Mouse (Mus musculus) neural tube, embryonic 14.5 days (tissue): ENCODE data around the gene Itga9. TPM values are rescaled to one million over a fixed set of nuclear protein-coding genes. Genes with fewer than 3 reads are reported as not detected.

ENCODE experiments used
- ATAC-seq: fragments of 200-750 bp; cut with Nextera tagmentation; 2 replicates; pipeline ENCODE4 v1.8.0; 2017; ENCODE audit warnings: low read depth, mild to moderate bottlenecking, moderate TSS enrichment, moderate library complexity
- H3K27ac ChIP-seq: fragments of 300-500 bp; sonication (generic); 2 replicates; pipeline ENCODE4 v1.5.1; 2014; ENCODE audit warnings: low read depth, mild to moderate bottlenecking, control low read depth, low read length, moderate library complexity, mixed read lengths
- H3K27me3 ChIP-seq: fragments of 300-500 bp; sonication (generic); 2 replicates; pipeline ENCODE4 v1.6.1; 2014; ENCODE audit warnings: low read length; ENCODE audit not compliant: control insufficient read depth, insufficient read depth
- H3K36me3 ChIP-seq: fragments of 300-500 bp; sonication (generic); 2 replicates; pipeline ENCODE4 v1.6.1; 2014; ENCODE audit warnings: low read length, mixed read lengths; ENCODE audit not compliant: control insufficient read depth, insufficient read depth
- H3K4me1 ChIP-seq: fragments of 300-500 bp; sonication (generic); 2 replicates; pipeline ENCODE4 v1.6.1; 2014; ENCODE audit warnings: low read length; ENCODE audit not compliant: control insufficient read depth, insufficient read depth
- H3K4me2 ChIP-seq: fragments of 300-500 bp; sonication (generic); 2 replicates; pipeline ENCODE4 v1.6.1; 2014; ENCODE audit warnings: mild to moderate bottlenecking, low read depth, low read length, control low read depth
- H3K4me3 ChIP-seq: fragments of 300-500 bp; sonication (generic); 2 replicates; pipeline ENCODE4 v1.5.1; 2014; ENCODE audit warnings: low read depth, low read length, control low read depth, mixed read lengths
- H3K9ac ChIP-seq: fragments of 300-500 bp; sonication (generic); replicated peaks from 2 replicates; pipeline ENCODE4 v1.6.1; 2014; ENCODE audit warnings: low read depth, mild to moderate bottlenecking, control low read depth, low read length, mixed read lengths
- H3K9me3 ChIP-seq: fragments of 300-500 bp; sonication (generic); 2 replicates; pipeline ENCODE4 v1.6.1; 2016; ENCODE audit warnings: low read length; ENCODE audit not compliant: control insufficient read depth
- WGBS: fragments of 180-500 bp; shearing (Covaris S2); extraction: QIAGEN DNeasy Blood & Tissue Kit; methylation state at CpG from one replicate; pipeline ENCODE4 v1.1.7; 2014; 5-methylcytosine and 5-hydroxymethylcytosine counted together
- polyA plus RNA-seq: library from polyadenylated mRNA; unstranded; fragments of >200 nt; fragmentation: Nextera tagmentation; extraction: Ambion mirVana; gene quantifications from 2 replicates; pipeline ENCODE4 v1.2.1, GENCODE M21; 2014

Gene Itga9
- polyA plus RNA-seq, 1 experiment from 2014 or later, result 1.7 TPM

- no peak overlapping the region for H3K4me3 ChIP-seq
- H3K27ac ChIP-seq, result no peak overlapping the region
- H3K4me2 ChIP-seq, result no peak overlapping the region
- ATAC-seq, result no peak
- 83% methylated on average over 5 of the region's 5 CpGs for WGBS
- no peak overlapping the region for H3K9ac ChIP-seq
- no peaks in the 10 kb centered on the region for H3K9me3 ChIP-seq
- no peaks in the 10 kb centered on the region for H3K27me3 ChIP-seq
- no peaks in the 10 kb centered on the region for H3K4me1 ChIP-seq
- H3K36me3 ChIP-seq, result no peaks in the 10 kb centered on the region
These were observed 122.5 kb downstream of the Itga9 start for GRCm38 (mm10) chr9:118728987-118729386.

- no peak overlapping the region for H3K27ac ChIP-seq
- H3K36me3 ChIP-seq, result no peaks in the 10 kb centered on the region
- H3K9ac ChIP-seq, result no peak overlapping the region
- no peak overlapping the region for H3K4me2 ChIP-seq
- no peaks in the 10 kb centered on the region for H3K27me3 ChIP-seq
- WGBS, result 77% methylated on average over 8 of the region's 8 CpGs
- no peak for ATAC-seq
- no peaks in the 10 kb centered on the region for H3K4me1 ChIP-seq
- H3K9me3 ChIP-seq, result no peaks in the 10 kb centered on the region
- no peak overlapping the region for H3K4me3 ChIP-seq
These were observed 123.7 kb downstream of the Itga9 start for GRCm38 (mm10) chr9:118730172-118730571.

- Histone ChIP-seq H3K27ac (no peak overlapping the region), H3K4me1 (no peaks in the 10 kb centered on the region), H3K4me2 (no peak overlapping the region), H3K9ac (no peak overlapping the region), H3K36me3 (no peaks in the 10 kb centered on the region), H3K27me3 (no peaks in the 10 kb centered on the region), H3K9me3 (no peaks in the 10 kb centered on the region), H3K4me3 (no peak overlapping the region)
- 48% methylated on average over 5 of the region's 5 CpGs for WGBS
- no peak for ATAC-seq
These were observed 124.4 kb downstream of the Itga9 start for GRCm38 (mm10) chr9:118730871-118731390.

- 80% methylated on average over 6 of the region's 6 CpGs for WGBS
- H3K27me3 ChIP-seq, result no peaks in the 10 kb centered on the region
These were observed 125.2 kb downstream of the Itga9 start for GRCm38 (mm10) chr9:118731650-118732049.

GRCm38 (mm10) chr9:118733601-118734000, 127.1 kb downstream of the Itga9 start:
- Histone ChIP-seq H3K36me3 (no peaks in the 10 kb centered on the region), H3K9me3 (no peaks in the 10 kb centered on the region), H3K4me3 (no peak overlapping the region), H3K4me1 (no peaks in the 10 kb centered on the region), H3K9ac (no peak overlapping the region), H3K4me2 (no peak overlapping the region), H3K27me3 (no peaks in the 10 kb centered on the region), H3K27ac (no peak overlapping the region)
- ATAC-seq, result no peak
- WGBS, result 93% methylated on average over 3 of the region's 3 CpGs

More at GRCm38 (mm10) chr9:118731650-118732049, 125.2 kb downstream of the Itga9 start:
- Histone ChIP-seq H3K4me2 (no peak overlapping the region), H3K36me3 (no peaks in the 10 kb centered on the region), H3K4me3 (no peak overlapping the region), H3K9me3 (no peaks in the 10 kb centered on the region), H3K9ac (no peak overlapping the region), H3K27ac (no peak overlapping the region), H3K4me1 (no peaks in the 10 kb centered on the region)
- ATAC-seq, result no peak

GRCm38 (mm10) chr9:118737124-118737523, 130.6 kb downstream of the Itga9 start:
- Histone ChIP-seq H3K4me3 (no peak overlapping the region), H3K9me3 (no peaks in the 10 kb centered on the region), H3K9ac (no peak overlapping the region), H3K36me3 (no peaks in the 10 kb centered on the region), H3K27me3 (no peaks in the 10 kb centered on the region), H3K4me2 (no peak overlapping the region), H3K27ac (no peak overlapping the region), H3K4me1 (no peaks in the 10 kb centered on the region)
- 91% methylated on average over 2 of the region's 2 CpGs for WGBS
- ATAC-seq, result no peak

- no peak overlapping the region for H3K4me3 ChIP-seq
- H3K27me3 ChIP-seq, result no peaks in the 10 kb centered on the region
- H3K36me3 ChIP-seq, result no peaks in the 10 kb centered on the region
- H3K27ac ChIP-seq, result no peak overlapping the region
- no peak overlapping the region for H3K4me2 ChIP-seq
- no peak overlapping the region for H3K9ac ChIP-seq
- H3K9me3 ChIP-seq, result no peaks in the 10 kb centered on the region
- 66% methylated on average over 9 of the region's 9 CpGs for WGBS
- no peak for ATAC-seq
- H3K4me1 ChIP-seq, result no peaks in the 10 kb centered on the region
These were observed 131.2 kb downstream of the Itga9 start for GRCm38 (mm10) chr9:118737601-118738137.

GRCm38 (mm10) chr9:118738311-118738710, 131.8 kb downstream of the Itga9 start:
- Histone ChIP-seq H3K4me2 (no peak overlapping the region), H3K9ac (no peak overlapping the region), H3K4me1 (no peaks in the 10 kb centered on the region), H3K27me3 (no peaks in the 10 kb centered on the region), H3K4me3 (no peak overlapping the region), H3K36me3 (no peaks in the 10 kb centered on the region), H3K27ac (no peak overlapping the region), H3K9me3 (no peaks in the 10 kb centered on the region)
- WGBS, result 80% methylated on average over 5 of the region's 5 CpGs
- no peak for ATAC-seq

GRCm38 (mm10) chr9:118739071-118739470, 132.6 kb downstream of the Itga9 start:
- H3K4me2 ChIP-seq, result no peak overlapping the region
- no peaks in the 10 kb centered on the region for H3K9me3 ChIP-seq
- H3K36me3 ChIP-seq, result no peaks in the 10 kb centered on the region
- 95% methylated on average over 3 of the region's 3 CpGs for WGBS
- H3K27me3 ChIP-seq, result no peaks in the 10 kb centered on the region
- no peak overlapping the region for H3K27ac ChIP-seq
- no peaks in the 10 kb centered on the region for H3K4me1 ChIP-seq
- H3K9ac ChIP-seq, result no peak overlapping the region
- no peak for ATAC-seq
- no peak overlapping the region for H3K4me3 ChIP-seq
